Mouse (Mus musculus): Measurements from ENCODE around the gene Bahcc1.
A peak's percentile ranks its signal among the peaks of the same experiment; 100 is the strongest.

The Bahcc1 gene

DNA sequence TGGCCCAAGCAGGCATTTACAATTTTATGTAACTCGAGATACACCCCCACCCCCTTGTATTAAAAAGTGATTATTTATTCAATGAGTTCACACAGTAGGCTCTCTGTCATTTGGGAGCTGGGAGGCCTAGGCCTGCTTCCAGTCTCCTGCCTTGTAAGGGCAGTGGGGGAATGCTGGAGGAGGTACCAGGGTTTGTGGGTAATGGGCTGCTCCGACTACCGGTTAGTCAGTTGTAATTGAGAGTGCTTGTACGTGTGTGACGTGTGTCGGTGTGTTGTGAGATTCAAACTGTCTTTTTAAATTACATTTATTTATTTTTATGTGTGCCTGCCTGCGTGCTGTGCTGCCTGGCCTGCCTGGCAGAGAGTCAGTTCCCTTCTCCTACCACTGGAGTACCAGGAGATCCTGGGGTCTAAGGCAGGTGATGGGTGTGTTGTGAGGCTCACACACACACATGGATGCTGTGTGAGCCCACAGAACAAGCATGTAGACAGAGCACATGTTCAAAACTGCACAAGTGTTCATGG, 3.8 kb upstream of the Bahcc1 start:
- DNase-seq (ENCODE audit: low spot score) = no peak

DNA sequence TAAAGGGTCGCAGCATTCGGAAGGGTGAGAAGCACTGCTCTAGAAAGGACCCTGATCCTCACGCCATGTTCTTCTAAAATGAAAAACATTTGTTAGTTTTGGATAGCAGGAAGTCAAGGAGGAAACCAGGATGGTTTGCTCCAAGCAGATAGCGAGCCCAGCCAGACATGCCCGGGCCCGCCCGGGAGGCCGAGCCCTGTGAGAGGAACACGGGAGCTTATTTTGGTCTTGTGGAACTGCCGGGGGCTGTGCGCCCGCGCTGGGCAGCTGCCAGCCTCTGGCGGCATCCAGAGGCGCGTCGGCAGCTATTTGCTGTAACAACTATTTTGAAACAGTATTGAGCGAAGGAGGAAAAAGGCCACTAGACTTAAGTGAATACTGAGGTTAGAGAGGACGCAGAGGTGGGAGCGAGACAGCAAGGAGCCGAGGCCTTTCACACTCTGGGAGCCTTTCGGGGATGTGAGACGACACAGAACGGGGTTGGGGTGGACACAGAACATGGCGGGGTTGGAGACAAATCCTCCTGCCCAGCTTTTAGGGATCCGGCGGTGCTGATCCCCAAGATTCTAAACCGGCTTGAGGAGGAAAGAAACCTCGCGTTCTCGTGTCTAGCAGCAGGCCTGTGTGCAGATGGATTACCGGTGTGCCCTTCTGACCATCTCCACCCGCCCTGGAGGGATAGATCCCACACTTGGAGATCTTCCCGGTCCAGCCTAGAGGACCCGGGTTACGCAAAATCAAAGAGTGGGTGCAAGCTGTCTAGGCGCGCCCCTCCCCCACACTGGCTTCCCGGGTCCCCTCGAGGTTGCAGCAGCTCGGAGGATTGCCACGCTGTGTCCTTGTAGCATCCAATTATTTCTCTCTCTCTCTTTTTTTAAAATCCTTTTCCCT, 2.6 kb upstream of the Bahcc1 start:
- peak; percentile 68 for DNase-seq (ENCODE audit: low spot score)

DNA sequence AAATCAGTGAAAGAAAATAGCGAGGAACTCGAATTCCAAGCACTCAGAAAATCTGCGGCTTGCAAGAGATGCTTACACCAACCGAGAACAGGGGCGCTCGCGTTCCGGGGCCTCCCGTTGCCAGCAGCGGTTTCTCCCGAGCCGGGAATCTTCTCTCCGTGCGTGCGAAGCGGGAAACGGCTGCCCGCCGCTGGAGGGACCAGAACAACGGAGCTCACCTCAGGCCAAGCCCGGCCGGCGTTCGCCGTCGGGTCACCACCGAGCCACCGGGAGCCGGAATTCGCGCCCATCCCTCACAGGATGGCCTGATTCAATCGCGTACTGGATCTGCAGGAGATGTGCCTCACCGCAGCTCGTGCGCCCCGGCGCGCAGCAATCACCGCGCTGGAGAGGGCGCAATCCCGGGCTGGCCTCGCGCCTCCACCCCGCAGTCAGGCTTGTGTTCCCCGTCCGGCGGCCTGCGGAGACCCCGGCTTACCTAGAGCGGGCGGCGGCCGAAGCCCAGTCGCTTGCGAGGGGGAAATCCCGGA, 1.8 kb upstream of the Bahcc1 start:
- peak; percentile 55 for DNase-seq (ENCODE audit: low spot score)

DNA sequence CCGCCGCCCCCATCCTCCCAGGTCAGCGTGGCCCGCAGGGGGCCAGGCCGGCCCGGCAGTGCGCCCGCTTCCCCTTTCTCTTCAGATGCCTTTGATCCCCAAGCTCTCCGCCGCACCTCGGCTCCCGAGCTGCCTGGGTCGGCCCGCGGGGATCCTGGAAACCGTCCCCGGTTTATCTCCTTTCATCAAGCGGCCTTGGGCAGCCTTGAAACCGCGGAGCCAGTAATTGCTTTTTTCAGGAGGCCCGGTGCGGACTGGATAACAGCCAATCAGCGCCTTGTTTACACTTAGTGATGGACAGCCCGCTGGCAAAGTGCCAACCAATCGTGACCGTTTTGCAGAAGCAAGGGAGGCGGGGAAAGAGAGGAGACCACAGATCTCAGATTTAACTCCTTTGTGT, 1.4 kb upstream of the Bahcc1 start:
- DNase-seq (ENCODE audit: low spot score) = peak; percentile 100

DNA sequence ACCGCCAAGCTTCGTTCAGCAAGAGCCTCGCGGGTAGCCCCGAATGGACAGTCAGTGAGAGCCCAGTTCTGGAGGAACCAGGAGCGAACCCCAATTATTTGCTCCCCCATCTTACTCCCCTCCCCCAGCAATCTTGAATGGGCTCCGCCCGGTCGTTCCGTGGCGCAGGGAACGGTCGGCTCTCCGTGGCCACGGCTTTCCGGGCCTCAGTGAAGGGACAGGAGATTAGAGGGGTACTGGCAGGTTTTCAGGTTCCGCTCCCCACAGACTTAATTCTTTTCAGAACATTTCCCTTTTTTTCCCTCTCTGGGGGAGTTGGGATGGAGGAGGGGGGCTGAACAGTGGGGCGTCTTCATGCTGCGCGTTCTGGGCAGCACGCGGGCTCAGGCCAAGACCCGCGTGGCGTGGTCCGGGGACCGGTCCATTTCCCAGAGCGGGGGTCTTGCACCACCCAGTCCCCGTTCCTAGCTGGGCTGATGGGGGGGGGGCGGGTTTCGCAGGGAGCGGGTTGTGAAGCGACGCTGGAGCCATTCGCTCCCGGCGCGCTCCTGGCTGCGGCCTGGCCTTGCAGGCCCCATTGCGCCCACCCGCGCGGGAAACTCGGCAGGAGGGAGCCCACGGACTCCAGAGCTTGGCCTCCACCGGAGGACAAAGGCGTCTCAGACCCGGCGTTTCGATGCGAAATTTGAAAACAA, 841 bp downstream of the Bahcc1 start:
- DNase-seq (ENCODE audit: low spot score) = peak; percentile 43

DNA sequence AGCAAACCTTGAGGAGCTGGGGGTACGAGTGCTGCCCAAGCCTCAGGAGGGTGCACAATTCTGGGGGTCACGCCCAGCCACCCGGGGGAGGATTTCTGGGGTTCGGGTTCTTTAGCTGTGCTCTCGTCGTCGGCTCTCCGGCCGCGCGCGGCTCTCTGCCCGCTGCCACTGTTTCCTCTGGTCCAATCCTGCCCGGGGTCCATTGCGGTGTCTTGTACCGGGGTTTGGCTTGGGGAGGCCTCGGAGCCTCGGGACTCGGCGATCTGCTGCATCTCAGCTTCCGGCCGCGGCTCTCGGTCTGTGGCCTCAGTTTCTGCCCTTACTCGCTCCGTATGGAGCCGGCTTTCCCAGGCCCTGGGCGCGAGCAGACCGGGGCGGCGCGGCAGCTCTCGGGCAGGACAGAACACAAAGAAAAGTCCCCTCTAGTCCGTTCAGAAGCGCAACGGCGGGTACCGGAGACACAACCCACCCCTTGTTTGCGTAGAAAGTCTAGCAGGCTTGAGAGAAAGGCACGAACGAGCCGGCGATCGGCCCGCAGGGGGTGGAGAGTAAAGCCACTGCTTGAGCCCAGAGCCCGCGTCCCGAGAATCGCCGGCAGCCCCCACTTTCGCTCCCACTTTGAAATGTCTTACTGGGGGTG, 1.5 kb downstream of the Bahcc1 start:
- peak; percentile 61 for DNase-seq (ENCODE audit: low spot score)

DNA sequence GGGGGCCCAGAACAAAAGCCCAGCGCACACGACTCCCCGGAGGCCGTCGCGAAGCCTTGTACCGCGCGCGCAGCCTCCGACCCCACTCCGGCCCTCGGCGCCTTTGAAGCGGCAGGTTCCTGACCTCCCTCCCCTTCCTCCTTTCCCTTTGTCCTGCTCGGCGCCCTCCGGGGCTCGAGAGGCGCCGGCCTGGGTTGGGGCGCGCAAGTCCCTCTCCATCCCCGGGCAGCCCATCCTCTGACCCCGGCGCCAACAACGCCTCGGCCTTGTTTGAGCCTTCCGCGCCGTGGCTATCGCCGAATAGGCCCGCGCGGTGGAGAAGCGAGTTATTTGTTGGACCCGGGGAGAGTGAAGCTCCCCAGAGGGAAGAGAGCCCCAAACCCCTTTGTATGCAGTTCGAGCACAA, 2.0 kb downstream of the Bahcc1 start:
- DNase-seq (ENCODE audit: low spot score) = peak; percentile 53

DNA sequence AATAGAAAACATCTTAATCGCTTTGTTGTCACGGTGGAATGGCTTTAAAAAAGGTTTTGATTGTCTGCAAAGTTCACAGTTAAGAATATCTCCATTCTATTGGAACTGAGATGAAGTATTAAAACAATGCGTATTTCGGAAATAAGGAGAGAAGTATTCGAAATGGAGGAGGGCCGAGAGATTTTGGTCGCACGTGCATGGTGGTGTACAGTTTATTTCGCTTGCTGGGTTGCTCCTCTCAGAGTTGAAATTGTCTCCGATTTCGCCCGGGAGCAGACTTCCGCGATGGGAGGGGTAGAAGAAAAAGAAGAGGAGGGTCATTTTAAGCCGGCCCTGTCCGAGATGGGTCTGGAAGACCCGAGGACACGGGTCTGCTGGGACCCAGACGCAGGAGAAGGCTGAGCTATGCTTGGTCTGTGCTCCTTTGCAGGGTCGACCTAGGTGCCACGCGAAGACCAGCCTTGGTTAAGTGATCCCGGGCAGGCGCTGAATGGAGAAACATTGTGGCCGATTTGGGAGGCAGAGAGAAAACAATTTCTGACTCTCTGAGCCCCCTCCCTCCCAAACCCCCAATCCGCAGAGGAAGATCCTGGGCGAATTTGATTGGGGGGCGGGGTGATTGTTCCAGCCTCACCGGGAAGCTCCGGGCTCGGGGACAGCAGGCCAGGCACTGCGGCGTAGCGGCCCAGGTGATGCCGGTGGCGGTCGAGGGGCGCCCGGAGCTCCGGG, 2.8 kb downstream of the Bahcc1 start:
- DNase-seq (ENCODE audit: low spot score) = peak; percentile 47

DNA sequence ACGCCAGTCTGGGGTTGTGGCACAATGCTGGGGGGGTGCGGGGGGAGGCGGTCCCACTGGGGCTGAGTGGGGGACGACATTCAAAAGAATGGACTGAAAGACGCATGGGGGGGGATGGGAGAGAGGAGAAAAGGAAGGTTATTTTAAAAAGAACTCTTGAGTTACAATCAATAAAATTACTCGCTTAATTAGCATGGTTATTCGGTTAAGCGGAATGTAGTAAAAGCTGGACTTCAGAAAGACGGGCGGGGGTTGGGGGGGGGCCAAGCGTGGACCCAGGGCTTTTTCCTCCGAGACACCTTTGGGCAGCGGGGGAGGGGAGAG, 3.3 kb downstream of the Bahcc1 start:
- DNase-seq (ENCODE audit: low spot score) = no peak

DNA sequence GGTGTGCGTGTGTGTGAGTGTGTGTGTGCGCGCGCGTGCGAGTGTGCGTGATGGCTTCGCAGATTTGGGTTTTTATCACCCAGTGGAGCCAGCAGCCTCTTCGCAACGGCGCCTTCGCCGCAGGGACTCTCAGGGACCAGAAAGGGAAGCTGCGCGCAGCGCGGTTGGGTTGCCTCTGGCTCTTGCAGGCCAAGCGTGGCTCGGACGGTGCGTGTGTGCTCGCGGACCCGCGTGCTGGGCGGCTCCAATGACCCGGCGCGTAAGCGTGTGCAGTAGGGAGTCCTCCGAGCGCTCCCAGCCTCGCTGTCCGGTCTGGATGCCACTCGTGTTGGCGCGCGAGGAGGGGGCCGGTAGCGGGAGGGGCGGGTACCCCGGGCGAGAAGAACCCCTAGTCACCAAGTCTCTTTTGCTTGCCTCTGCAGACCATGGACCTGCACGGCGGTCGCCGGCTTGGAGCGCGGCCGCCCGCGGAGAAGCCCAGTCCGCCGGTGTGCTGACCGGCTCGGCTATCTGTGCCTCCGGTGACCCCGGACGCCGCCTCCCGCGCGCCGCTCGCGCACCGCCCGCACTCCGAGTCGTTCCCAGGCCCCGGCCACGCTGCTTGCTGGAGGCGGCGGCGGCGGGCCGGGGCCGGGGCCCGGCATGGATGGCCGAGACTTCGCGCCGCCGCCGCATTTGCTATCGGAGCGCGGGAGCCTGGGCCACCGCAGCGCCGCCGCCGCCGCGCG, 3.9 kb downstream of the Bahcc1 start:
- DNase-seq (ENCODE audit: low spot score) = peak; percentile 55

DNA sequence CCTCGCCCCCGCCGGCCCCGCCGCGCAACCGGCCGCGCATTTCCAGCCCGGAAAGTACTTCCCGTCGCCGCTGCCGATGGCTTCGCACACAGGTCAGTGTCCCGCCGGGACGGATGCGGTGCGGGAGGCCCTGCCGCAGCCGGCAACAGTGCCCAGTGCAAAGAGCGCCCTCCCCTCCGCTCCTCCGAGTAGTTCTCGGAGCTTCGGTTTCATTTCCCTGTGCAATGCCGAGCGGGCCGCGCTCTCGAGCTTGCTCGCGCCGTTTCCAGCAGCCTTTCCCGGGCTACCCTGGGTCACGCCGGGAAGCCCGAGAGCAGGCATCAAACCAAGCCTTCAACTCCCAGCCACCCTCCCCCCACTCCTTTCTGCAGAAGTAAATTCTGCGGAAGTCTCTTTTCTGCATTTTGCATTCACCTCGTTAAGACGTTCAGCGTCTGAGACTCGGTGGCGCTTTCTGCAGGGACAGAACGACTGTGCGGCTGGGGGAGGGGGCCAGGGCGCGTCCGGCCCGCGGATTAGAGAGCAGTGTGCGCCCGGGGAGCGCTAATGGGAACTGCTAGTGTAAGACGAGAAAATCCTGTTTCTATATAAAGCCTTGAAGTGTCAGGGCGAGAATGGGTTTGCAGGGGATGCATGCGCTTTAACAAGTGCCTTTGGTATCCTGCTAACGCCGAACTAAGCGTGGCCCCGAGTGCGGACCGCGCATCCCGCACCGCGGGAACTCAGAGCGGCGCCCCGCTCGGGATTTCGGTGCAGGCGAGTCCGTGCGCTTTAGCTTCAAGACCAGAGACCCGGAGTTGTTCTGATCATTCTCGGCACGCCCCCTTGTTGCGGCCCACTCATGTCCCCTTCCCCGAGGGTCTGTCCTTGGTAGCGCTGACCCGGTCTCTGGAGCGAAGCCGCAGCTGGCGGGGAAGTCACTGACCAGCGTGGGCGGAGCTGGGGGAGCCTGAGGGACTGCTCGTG, 4.7 kb downstream of the Bahcc1 start:
- peak; percentile 55 for DNase-seq (ENCODE audit: low spot score)

DNA sequence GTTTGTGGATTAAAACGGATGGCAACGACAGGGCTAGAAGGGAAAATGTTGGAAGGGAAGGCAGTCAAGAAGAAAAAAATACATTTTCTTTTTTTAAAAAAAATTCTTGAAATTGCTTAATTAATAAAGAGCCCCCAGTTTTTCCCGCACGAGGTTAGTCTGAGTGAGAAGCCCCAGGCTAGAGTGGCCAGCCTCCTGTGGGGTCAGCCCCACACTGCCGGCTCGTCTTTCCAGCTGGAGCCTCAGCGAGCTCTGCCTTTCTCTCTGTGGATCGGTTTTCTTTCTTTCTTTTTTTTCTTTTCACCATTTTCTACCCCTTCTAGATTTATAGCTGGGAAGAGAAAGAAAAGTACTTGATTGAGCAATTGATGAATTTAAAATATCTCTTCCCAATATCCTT, 5.6 kb downstream of the Bahcc1 start:
- no peak for DNase-seq (ENCODE audit: low spot score)

DNA sequence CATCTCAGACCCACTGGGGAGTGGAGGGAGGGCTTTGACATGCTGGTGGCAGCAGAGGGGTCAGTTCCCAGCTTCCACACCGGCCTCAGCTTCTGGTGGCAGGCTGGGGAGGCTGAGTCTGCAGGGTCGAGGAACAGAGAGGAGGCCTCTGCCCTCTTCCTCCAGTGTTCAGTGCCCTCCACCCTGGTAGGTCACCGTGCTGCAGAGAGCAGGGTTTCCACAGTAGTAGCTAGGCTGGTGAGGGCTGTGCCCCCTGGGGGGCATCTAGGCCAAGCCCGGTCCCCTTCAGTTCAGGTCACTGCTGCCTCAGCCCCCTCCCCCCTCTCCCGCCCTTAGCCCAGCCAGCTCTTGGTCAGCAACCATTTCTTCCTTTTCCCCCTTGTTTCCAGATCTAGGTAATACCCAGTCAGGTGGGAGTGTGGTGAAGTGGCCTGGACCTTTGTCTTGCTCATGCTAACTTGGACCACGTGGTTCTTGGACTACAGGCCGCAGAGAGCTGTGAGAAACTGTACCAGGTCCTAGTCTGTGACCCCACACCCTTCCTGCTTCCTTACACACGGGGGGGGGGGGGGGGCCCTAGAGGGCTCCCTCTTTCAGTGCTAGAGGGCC, 6.1 kb downstream of the Bahcc1 start:
- DNase-seq (ENCODE audit: low spot score) = no peak

DNA sequence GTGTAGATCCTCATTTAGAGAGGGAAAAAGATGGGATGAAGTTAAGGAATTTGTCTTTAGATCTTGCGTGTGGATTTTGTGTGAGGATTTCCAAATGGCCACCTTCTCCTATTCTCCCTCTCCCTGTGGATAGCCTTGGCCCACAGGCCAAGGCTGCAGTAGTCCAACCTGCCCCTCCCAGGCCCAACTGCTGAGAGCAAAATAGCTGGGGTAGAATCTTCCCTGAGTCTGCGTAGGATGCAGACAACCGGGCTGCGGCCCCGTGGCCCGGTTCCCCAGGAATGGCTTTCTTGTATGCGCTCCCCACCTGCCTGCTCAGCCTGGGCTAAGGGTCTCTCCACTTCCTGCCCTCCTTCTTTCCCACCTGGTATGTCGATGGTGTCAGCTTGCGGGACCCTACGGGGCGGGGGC, 6.8 kb downstream of the Bahcc1 start:
- DNase-seq (ENCODE audit: low spot score) = no peak

DNA sequence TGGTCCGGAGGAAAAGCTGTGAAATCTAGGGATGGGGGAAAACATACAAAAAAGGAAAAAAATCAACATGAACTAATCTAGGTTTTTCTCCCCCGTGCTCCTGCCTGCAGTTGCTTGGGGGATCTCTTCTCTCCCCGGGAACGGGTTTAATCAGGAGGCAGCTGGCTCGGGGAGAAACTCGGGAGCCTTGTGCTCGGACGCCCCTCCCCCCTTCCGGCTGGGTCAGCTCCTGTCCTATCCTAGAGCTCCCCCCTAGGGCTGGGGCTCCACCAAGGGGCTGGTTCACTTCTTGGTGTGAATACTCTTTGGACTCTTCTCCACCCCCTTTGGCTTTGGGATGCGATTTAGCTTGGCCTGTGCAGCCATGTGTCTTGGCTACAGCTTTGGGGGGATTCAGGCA, 7.5 kb downstream of the Bahcc1 start:
- peak; percentile 51 for DNase-seq (ENCODE audit: low spot score)

DNA sequence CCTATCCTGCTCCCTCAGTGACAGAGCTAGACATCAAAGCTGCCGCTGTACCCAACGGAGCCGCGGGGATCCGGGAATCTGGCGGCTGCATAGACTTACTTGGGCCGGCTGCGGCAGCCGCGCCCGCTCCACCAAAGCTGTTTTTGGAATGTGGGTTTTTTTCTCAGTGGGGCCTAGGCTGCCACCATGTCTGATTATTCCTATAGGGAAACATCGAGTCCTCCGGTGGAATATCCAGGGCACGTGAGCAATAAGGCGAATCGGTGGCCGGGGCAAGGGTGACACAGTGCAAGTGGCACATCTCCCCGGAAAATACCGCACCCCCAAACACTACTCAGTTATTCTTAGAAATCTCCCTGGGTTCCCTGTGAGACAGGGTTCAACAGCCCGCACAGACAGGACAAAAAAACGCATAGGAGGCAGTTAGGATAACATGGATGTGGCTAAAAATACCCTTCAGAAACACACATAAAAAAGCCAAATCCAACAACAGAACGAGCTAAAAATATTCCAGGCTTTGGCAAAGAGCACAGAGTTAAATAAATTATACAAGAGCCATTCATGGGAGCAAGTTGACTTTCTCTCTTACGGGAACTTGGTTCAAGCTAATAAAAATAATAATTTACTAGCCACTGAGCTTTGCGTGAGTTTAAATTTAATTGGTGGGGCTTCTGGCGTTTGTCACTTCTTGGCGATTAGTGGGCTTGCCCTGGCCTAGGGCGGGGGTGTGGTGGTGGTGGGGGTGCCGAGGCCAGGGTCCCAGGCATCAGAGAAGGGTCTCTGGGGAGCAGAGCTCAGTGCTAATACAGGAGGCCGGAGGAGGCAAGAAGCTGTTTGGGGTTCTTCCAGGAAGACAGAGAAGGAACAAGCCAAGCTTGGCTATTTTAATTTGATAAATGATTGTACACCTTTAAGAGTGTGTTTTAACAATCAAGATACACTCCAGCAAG, 8.5 kb downstream of the Bahcc1 start:
- no peak for DNase-seq (ENCODE audit: low spot score)

DNA sequence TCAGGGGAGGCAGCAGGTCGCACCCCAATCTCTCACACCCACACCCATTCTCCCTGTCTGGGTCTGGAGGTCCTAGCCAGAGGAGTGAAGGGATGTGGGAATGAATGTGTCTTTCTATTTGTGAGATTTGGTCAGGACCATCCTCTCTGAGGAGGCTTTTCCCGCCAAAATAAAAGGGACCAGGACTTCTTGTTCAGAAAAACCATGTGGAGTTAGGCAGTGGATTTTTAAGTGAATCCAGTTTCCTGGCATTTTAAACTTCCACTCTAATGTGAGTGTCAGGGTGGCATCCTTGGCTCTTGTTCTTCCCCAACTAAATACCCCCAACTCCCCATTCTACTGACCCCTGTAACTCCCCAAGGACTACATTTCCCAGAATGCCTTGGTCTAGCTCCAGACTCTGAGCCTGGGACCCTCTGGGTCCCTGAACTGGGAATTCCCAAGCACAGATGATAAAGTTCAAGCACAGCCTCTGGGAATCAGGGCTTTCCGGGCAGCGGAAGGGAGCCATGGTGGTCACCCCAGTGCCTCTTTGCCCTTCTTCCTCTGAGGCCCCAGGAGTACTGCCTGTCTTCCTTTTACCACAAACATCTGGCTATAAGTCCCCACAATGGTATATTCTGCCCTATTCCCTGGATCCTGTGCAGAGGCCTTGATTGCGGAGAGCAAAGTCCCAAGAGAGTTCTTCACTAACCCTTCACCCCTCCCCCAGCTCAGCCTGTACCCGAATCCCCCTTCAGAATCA, 9.4 kb downstream of the Bahcc1 start:
- DNase-seq (ENCODE audit: low spot score) = no peak
